ENCODE assay signal across 16 mouse cellular contexts in the genomic region with DNA sequence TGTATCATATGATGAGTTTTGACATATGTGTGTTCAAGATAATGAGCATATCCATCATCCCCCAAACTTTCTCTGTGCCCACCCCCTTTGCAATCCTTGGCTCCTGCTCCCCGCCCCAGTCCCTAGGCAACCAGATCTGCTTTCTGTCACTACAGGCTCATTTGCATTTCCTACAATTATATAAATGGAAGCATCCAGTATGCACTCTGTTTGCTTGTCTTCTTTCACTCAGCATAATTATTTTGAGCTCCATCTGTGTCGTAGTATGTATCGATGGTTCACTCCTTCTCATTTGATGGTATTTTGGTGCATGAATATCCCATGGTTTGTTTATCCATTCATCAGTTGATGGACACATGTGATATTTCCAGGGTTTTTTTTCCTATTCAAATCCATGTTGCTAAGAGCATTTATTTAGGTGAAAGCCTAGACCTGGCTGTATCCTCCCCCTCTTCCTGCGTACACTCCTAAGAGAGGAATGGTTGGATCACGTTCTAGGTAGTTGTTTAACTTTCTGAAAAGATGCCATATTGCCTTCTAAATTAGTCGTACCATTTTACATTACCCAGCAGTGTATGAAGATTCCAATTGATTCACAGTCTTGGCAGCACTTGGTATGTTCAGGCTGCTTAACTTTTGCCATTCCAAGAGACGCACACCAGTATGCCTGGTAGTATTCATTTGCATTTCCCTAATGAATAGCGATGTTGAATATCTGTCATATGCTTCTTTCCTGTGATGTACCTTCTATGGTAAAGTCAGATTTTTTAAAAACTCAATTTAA.
DNase-seq lines count a peak whose midpoint lies in the region; ATAC-seq lines count a peak whose summit lies in the region.
"Had no signal": no experiment of that assay in that cellular context is flagged by ENCODE, and none has a peak within 500 bp of the region (broad histone marks: within the 10 kb centered on the region; RNA-seq: fewer than 3 reads in every experiment).

No protein-coding gene starts in this region.

- peak; percentile 90 for ATAC-seq in frontal cortex, adult (ENCODE audit: low TSS enrichment)
- ATAC-seq: inflammation-experienced regulatory T-cells, adult 6 months; midbrain, embryonic 16.5 days had no signal

- DNase-seq in frontal cortex, postnatal 14 days (ENCODE audit: low spot score in 2 of 2): no peak
- DNase-seq in left cerebral cortex, postnatal 14 days (ENCODE audit: low spot score in 2 of 2): peak; percentile 26 to 66
- no peak for DNase-seq in left cerebral cortex, postnatal 36 days (ENCODE audit: low spot score in 2 of 2)
- DNase-seq in brain, embryonic 18.5 days (ENCODE audit: low read depth, low spot score): peak; percentile 70
- peak; percentile 21 to 68 for DNase-seq in layer of hippocampus, postnatal 14 days (ENCODE audit: low spot score in 2 of 2)
- no peak for DNase-seq in embryo, embryonic 10 days (ENCODE audit: low spot score)
- DNase-seq: adrenal gland, postnatal 36 days; cerebellum, adult 8-10 months; gastrocnemius, postnatal 36 days; kidney, adult 8-10 months; kidney, postnatal 14 days; lung, postnatal 4 days; thymus, adult 18-20 months had no signal

- intact Hi-C loops in left cerebral cortex, postnatal 14 days (cut with DNase I): no loop called here
- intact Hi-C loops in left cerebral cortex, postnatal 36 days (cut with DNase I): no loop called here

Comparison
In these comparisons a context has a peak if more than half of its experiments do, and no peak if none do; other contexts are left out.
1. DNase-seq: peak in left cerebral cortex, postnatal 14 days (2 of 2), brain, embryonic 18.5 days (single experiment) and layer of hippocampus, postnatal 14 days (2 of 2); none in frontal cortex, postnatal 14 days (0 of 2), left cerebral cortex, postnatal 36 days (0 of 2) and embryo, embryonic 10 days (single experiment).